Mouse (Mus musculus) intestine, embryonic 16.5 days (tissue): Measurements from ENCODE around the gene Josd2. TPM values are rescaled to one million over a fixed set of nuclear protein-coding genes. Genes with fewer than 3 reads are reported as not detected.

ENCODE experiments used
- ATAC-seq: fragments of 200-750 bp; cut with Nextera tagmentation; 2 replicates; pipeline ENCODE4 v1.8.0; 2017; ENCODE audit warnings: moderate TSS enrichment, moderate library complexity
- H3K27ac ChIP-seq: fragments of 300-500 bp; sonication (generic); 2 replicates; pipeline ENCODE4 v1.5.1; 2014; ENCODE audit warnings: mild to moderate bottlenecking, low read length
- H3K27me3 ChIP-seq: fragments of 300-500 bp; sonication (generic); replicated peaks from 2 replicates; pipeline ENCODE4 v1.6.1; 2014; ENCODE audit warnings: low read length, control low read depth, mixed read lengths; ENCODE audit not compliant: control insufficient read depth, insufficient read depth
- H3K36me3 ChIP-seq: fragments of 300-500 bp; sonication (generic); 2 replicates; pipeline ENCODE4 v1.6.1; 2014; ENCODE audit warnings: low read length, control low read depth; ENCODE audit not compliant: control insufficient read depth, insufficient read depth
- H3K4me1 ChIP-seq: fragments of 300-500 bp; sonication (generic); 2 replicates; pipeline ENCODE4 v1.6.1; 2014; ENCODE audit warnings: low read length, control low read depth, mixed read lengths; ENCODE audit not compliant: control insufficient read depth, insufficient read depth
- H3K4me2 ChIP-seq: fragments of 300-500 bp; sonication (generic); 2 replicates; pipeline ENCODE4 v1.6.1; 2014; ENCODE audit warnings: low read depth, low read length, control low read depth
- H3K4me3 ChIP-seq: fragments of 300-500 bp; sonication (generic); 2 replicates; pipeline ENCODE4 v1.5.1; 2014; ENCODE audit warnings: mild to moderate bottlenecking, low read length
- H3K9ac ChIP-seq: fragments of 300-500 bp; sonication (generic); 2 replicates; pipeline ENCODE4 v1.6.1; 2014; ENCODE audit warnings: low read depth, low read length
- H3K9me3 ChIP-seq: fragments of 300-500 bp; sonication (generic); 2 replicates; pipeline ENCODE4 v1.6.1; 2016; ENCODE audit warnings: low read length, control low read depth; ENCODE audit not compliant: control insufficient read depth
- WGBS: fragments of 180-500 bp; shearing (Covaris S2); extraction: QIAGEN DNeasy Blood & Tissue Kit; methylation state at CpG from one replicate; pipeline ENCODE4 v1.1.7; 2014; 5-methylcytosine and 5-hydroxymethylcytosine counted together
- microRNA-seq: library from miRNA; unstranded; fragments of <30 nt; microRNA quantifications from one replicate; pipeline ENCODE4, GENCODE M21; 2016
- polyA plus RNA-seq: library from polyadenylated mRNA; unstranded; fragments of >200 nt; fragmentation: Nextera tagmentation; extraction: Ambion mirVana; gene quantifications from 2 replicates; pipeline ENCODE4 v1.2.1, GENCODE M21; 2015

Josd2 gene
- polyA plus RNA-seq, 1 experiment from 2014 or later = 86.3 TPM

- H3K4me3 ChIP-seq = no peak overlapping the region
- no peaks in the 10 kb centered on the region for H3K36me3 ChIP-seq
- no peaks in the 10 kb centered on the region for H3K4me1 ChIP-seq
- H3K4me2 ChIP-seq = no peak overlapping the region
- no peak overlapping the region for H3K27ac ChIP-seq
- H3K9me3 ChIP-seq = peaks cover 1% of the 10 kb centered on the region; the same call in 1 of the 2 replicates
- no peaks in the 10 kb centered on the region for H3K27me3 ChIP-seq
- no peak for ATAC-seq
- H3K9ac ChIP-seq = no peak overlapping the region
These were observed 39.7 kb downstream of the Josd2 start for GRCm38 (mm10) chr7:44507491-44507890.

GRCm38 (mm10) chr7:44519240-44519913 is 51.6 kb downstream of the Josd2 start:
- 61% methylated on average over 9 of the region's 9 CpGs for WGBS
- no peaks in the 10 kb centered on the region for H3K4me1 ChIP-seq
- H3K4me2 ChIP-seq = no peak overlapping the region
- peaks cover 29% of the 10 kb centered on the region for H3K27me3 ChIP-seq
- no peaks in the 10 kb centered on the region for H3K9me3 ChIP-seq
- no peaks in the 10 kb centered on the region for H3K36me3 ChIP-seq
- no peak for ATAC-seq
- H3K4me3 ChIP-seq = no peak overlapping the region
- H3K9ac ChIP-seq = no peak overlapping the region
- H3K27ac ChIP-seq = no peak overlapping the region

GRCm38 (mm10) chr7:44520990-44521389 is 53.2 kb downstream of the Josd2 start:
- Histone ChIP-seq H3K27ac (no peak overlapping the region), H3K4me3 (no peak overlapping the region), H3K27me3 (peaks cover 30% of the 10 kb centered on the region), H3K9me3 (no peaks in the 10 kb centered on the region), H3K36me3 (no peaks in the 10 kb centered on the region), H3K4me2 (no peak overlapping the region), H3K4me1 (peaks cover 8% of the 10 kb centered on the region), H3K9ac (no peak overlapping the region)
- ATAC-seq = no peak
- WGBS = 71% methylated on average over 3 of the region's 3 CpGs

Small RNAs within 50 kb of the gene (microRNA-seq; reads per million reads assigned to microRNA genes)
- gene Mir7052 = not detected

Other genes starting within 250 kb of the Josd2 start
- gene Klk1, start 242.6 kb upstream of the Josd2 start, polyA plus RNA-seq = 44.2 and 51.8 TPM in 2 replicates
- 0.09 TPM in 1 of 2 replicates, not detected in the other for gene Gm36864, start 231.8 kb upstream of the Josd2 start, polyA plus RNA-seq
- gene 1700028J19Rik, start 221.3 kb upstream of the Josd2 start, polyA plus RNA-seq = 1.4 and 1.6 TPM in 2 replicates
- gene 2410002F23Rik, start 221.3 kb upstream of the Josd2 start, polyA plus RNA-seq = 101 and 114 TPM in 2 replicates
- gene Acp4, start 210.6 kb upstream of the Josd2 start, polyA plus RNA-seq = not detected in 2 replicates
- not detected in 2 replicates for gene Gm15517, start 206.5 kb upstream of the Josd2 start, polyA plus RNA-seq
- 6.7 and 7.1 TPM in 2 replicates for gene Clec11a, start 161.1 kb upstream of the Josd2 start, polyA plus RNA-seq
- 1.2 and 1.5 TPM in 2 replicates for gene Shank1, start 157.7 kb upstream of the Josd2 start, polyA plus RNA-seq
- 0.82 and 1.2 TPM in 2 replicates for gene Syt3, start 83.9 kb upstream of the Josd2 start, polyA plus RNA-seq
- 0.66 and 0.88 TPM in 2 replicates for gene 1700008O03Rik, start 82.2 kb upstream of the Josd2 start, polyA plus RNA-seq
- gene Lrrc4b, start 39.0 kb upstream of the Josd2 start, polyA plus RNA-seq = 0.31 and 0.43 TPM in 2 replicates
- 2.3 and 2.4 TPM in 2 replicates for gene Aspdh, start 2.6 kb upstream of the Josd2 start, polyA plus RNA-seq
- gene Emc10, start 28.5 kb downstream of the Josd2 start, polyA plus RNA-seq = 77.2 and 87.0 TPM in 2 replicates
- 5.9 and 6.2 TPM in 2 replicates for gene Fam71e1, start 28.6 kb downstream of the Josd2 start, polyA plus RNA-seq
- 0.38 and 0.45 TPM in 2 replicates for gene Mybpc2, start 56.7 kb downstream of the Josd2 start, polyA plus RNA-seq
- 0.39 and 0.48 TPM in 2 replicates for gene Spib, start 64.1 kb downstream of the Josd2 start, polyA plus RNA-seq
- 68.5 and 76.4 TPM in 2 replicates for gene Pold1, start 80.9 kb downstream of the Josd2 start, polyA plus RNA-seq
- gene Nr1h2, start 86.0 kb downstream of the Josd2 start, polyA plus RNA-seq = 79.3 and 83.3 TPM in 2 replicates
- gene Napsa, start 104.4 kb downstream of the Josd2 start, polyA plus RNA-seq = 3.4 and 3.9 TPM in 2 replicates
- 0.20 and 0.22 TPM in 2 replicates for gene Kcnc3, start 122.7 kb downstream of the Josd2 start, polyA plus RNA-seq
- 70.3 and 81.3 TPM in 2 replicates for gene Myh14, start 202.9 kb downstream of the Josd2 start, polyA plus RNA-seq
- not detected in 2 replicates for gene Izumo2, start 240.8 kb downstream of the Josd2 start, polyA plus RNA-seq